Mouse (Mus musculus) right cerebral cortex, adult 2 months (tissue): Measurements from ENCODE around the gene Lats1.

Experiments
- DNase-seq, 2 experiments: peaks; one replicate each; pipeline ENCODE4 v3.0.0; 2021 to 2022; ENCODE audit warnings: low spot score in 2 of 2

Lats1 gene

DNA sequence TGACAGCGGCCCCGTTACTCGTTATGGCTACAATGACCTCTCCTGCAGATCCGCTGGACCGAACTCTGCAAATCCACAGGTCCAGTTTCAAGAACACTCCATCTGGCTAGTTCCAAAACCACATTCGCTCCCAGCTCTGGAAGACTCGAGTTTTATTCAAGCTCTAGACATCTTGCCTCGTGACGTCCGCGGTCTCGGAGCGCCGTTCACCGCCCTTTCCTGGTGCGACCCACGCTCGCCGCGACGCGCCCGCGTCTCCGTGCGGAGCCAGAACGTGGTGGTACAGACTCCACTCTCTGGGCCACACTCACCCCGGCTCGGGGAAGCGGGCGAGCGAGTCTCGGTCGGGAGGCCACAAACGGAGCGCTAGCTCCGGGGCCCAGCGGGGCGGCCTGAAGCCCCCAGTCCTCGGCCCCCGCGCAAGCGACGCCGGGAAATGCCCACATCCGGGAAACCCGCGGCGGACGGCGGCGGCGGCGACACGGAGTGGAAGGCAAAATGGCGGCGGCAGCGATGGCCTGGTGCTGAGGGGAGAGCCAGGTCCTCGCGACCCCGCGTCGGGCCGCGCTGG, at the start of gene Lats1, which contains the start of gene Pcmt1:
Gene Lats1 (plus strand): TSS at position 484 of the 571 bp plus-strand sequence.
Gene Pcmt1 (minus strand): TSS at position 406 of the 571 bp plus-strand sequence.
- DNase-seq: peak; percentile 88

DNA sequence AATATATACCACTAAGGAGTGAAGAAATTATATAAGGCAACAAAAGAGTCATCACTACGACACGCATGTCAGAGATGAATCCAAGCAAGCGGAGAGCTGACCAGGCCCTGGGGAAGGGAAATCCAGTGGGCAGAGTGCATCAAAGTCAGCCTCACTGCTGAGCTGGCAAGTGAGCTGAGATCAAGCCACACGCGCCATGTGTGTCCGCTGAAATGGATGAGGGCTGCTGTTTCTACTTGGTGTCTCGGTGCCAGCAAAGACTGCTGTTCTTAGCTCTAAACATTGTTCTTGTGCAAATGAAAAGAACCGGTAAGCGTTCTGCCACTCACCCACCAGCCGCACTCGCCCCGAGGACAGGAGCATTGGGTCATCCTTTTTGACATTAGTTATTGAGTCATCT, 40.6 kb upstream of the Lats1 start:
- DNase-seq: no peak

DNA sequence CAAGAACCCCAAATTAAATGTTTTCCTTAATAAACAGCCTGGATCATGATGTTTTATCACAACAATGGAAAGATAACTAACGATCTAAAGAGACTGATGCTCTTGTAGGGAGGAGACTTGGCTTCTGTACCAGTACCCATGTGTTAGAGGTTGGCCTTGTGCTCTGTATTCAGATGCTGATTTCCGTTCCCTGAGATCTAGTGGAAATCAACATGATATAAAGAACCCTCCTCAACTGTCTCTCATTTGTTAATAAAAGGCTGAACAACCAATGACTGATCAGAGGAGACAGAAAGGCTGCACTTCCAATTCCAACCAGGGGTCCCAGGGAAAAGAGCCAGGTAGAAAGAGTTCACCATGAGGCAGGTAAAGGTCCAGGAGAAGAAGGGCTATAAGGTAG, 35.1 kb upstream of the Lats1 start:
- DNase-seq: no peak

DNA sequence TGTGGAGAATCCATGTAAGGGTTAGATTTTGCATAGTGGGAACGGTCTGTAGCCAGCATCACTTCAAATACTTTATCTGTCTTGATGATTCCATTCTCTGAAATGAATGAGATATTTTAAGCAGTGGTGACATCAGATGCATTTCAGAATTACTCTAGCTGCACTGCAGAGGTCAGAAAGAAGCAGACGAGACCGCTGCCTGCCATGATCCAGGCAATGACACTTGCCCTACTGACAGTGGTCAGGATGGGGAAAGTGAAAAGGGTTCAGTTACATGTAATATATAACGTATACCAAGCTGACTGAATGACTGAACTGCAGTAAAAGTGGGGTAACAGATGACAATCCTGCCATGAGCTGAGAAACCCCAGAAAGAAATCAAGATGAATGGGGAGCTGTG, 32.0 kb upstream of the Lats1 start:
- DNase-seq: no peak

DNA sequence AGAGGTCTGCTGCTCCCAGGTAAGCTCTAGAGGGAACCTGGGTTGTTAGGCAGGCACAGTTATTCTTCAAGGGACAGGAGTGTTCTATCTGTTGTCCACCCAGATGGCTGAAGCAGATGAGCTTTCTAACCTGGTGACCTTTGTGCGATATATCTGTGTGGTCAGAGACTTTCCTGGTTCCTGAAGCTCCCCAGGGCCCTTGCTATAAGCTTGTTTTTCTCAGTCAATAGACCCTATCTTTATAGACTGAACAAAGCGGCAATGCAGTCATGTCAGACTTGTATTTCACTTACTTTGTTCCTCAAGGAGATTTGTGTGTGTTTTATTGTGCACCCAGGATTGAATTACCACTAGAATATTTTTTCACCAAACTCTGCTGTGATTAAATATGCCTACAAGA, 30.0 kb upstream of the Lats1 start:
- DNase-seq: no peak

DNA sequence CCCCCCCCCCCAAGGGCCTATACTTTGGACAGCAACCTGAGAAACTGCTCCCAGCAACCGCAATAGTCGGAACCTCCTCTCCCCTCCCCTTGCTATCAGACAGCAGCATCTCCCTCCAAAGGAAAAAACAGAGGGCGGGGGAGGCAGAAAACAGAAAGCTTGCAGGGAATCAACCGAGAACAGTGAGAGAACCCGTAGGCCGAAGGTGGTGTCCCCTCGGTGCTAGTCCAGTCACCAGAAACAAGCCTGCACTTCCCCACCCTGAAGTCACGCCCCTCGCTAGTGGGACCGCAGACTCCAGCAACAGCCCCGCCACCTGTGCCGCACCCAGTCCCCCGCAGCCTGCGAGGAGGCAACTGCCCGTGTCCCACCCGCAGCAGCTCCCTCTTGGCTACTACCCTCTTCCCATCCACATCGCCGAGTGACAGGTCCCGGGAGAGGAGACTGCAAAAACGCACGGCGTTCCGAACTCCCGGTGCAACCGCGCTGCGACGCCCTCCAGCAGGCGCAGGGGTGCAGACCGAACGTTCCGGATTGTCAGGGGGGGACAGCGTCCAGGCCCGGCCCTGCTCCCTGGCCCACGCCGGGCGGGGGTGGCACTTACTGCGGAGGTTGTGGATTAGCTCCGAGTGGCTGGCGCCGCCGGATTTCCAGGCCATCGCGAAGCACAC, 18.4 kb upstream of the Lats1 start:
- DNase-seq: no peak

DNA sequence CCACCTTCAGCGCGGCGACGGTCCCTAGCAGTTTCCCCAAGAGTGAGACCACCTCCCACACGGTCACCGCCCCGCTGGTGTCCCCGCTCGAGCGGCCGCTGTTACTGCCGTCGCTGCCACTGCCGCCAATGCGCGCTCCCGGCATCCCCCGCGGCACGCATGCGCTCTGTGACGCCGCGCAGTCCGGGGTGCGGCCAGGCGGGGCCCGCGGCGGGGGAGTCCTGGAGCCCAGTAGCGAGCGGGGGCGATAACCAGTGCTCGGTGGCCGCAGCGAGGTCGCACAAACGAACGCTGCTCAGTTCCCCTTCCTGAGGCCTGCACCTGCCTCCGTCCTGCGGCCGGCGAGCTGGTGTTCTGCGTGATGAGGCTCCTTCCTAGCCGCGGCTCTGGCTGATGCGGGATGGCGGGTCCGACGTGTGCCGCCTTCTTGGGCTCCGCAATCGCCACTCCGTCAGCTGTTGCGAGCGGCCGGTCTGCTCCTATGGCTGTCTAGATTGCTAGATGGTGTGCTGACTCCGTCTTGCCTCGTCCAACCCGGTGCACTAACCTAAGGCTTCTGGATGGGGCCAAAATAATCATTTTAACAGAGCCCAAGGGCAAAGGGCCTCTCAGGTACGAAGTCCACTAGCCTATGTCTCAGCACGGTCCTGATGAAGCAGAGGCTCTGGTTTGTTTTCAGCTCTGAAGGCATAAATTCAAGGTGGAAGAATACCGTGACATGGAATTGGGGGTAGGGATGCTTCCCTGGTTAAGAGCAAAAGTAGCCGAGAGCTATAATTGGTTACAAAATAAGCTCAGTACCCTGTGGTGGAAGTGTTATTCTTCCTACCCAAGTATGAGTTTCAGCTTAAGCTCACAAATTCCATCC, 17.6 kb upstream of the Lats1 start:
- peak; percentile 89 to 91 for DNase-seq

DNA sequence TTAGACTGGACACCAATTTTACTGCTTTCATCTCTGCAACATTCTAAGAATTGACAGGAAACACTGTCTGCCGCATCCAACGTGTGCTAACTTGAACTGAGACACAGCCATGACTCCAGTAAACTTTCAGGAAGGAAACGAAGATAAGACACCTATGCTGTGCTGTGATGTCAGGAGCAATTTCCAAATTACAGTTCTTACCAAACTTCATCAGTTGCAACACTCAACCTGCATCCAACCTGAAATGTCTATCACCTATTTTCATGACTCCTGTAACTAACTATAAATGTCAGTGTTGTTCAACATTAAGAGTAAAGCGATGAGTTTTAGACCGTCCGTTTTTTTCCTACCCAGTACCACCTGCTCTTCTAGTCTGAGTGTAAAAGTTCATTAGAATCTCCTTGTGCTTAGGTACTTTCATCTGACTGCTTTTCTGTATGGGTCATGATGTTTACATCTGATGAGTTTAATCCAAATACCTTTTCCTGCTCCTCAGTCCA, 16.9 kb upstream of the Lats1 start:
- DNase-seq: no peak

DNA sequence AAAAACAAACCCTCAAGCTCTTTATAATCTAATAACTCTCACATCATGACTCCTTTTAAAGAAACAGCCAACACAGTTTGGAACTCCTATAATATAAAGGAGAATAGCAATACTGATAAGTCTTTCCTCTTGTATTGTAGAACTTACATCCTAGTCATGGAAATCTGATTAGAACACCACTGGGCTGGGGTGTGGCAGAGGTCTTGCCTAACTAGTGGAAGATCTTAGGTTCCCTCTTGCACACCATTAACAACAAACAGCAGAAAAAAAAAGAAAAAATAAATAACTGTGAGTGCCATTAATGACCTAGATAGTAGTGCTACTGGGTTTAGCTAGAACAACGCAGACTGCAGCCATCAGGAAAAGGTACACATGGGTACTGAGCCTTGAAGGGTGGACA, 16.1 kb upstream of the Lats1 start:
- no peak for DNase-seq

DNA sequence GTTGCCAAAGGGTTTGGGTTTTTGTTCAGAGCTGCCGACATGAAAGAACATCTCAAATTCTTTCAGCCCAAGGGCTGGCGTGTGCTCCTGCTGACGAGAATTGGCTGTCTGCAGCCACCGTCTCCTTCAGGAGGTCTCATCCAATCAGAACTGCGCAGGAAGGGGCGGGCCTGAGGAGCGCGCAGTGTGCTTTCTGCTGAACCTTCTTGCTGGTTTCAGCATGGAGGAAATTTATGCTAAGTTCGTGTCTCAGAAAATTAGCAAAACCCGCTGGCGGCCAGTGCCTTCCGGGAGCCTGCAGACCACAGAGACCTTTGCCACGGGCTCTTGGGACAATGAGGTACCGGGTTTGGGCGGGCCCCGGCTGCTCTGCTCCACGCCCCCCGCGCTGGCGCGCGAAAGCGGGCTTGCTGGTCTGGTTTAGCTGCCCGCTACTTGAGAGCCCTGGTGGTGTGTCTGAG, 13.6 kb upstream of the Lats1 start, which contains the start of gene Nup43:
Gene Nup43 (plus strand): TSS at position 162 of the 461 bp plus-strand sequence.
- DNase-seq: peak; percentile 91 to 92

DNA sequence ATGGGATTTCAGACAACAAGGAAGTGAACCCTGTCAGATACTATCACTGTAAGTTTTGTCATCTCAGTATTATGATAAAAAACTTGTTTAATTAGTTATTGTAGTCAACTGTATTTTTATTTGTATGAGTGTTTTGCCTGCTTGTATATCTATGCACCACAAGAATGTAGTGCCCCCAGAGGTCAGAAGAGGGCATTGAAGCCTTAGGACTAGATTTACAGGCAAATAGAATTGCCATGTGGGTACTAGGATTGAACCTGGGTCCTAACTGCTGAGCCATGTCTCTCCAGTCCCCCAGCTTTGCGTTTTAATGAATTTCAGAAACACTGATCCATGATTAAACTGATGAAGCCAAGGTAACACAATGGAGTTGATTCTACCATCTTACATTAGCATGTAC, 7.3 kb upstream of the Lats1 start:
- DNase-seq: no peak

DNA sequence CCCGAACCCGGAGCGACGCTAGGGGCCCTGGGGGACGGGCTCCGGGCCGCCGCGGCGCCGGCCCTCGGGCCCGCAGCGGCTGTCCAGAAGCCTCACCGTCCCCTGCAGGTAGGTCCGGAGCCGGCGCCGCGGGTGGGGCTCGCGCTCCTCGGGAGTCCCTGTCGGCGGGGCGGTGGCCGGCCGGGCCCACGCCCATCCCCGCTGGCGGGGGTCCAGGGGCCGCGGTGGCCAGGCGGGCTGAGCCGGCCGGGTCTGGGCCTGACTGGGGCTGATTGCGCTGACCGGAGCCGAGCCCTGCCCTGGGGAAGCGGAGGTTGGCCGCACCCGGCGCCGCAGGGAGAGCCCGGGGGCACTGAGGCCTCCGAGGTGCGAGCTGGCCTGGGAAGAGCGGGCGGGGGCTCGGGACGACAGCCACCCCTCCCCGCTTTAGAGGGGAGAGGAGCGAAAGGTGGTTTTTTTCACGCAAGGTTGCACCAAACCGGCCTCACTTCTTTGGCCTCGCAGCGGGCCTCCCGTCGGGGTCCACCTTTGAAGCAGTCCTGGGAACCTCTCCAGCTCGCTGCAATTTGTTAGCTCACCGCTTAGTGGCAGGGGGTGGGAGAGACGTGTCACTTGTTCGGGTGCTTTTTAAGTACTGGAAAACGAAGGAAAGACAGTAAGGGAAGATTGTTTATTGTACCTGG, 470 bp downstream of the Lats1 start:
- DNase-seq: peak; percentile 37 to 51

DNA sequence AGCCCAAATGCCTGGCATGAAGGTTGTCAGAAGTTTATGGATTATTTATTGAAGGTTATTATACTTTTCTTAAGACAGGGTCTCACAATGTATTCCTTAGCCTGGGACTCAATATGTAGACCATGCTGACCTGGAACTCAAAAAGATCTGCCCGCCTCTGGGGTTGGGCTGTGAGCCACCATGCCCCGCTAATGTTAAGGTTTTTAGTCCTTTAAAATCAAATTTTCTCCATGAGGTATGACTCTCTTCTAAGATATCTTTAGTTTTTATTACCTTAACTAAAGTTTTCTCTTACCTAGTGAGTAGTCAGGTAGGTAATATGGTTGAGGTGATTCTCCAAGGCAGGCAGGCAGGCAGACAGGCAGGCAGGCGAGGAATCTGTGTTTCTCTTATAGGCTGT, 1.2 kb downstream of the Lats1 start:
- DNase-seq: no peak

DNA sequence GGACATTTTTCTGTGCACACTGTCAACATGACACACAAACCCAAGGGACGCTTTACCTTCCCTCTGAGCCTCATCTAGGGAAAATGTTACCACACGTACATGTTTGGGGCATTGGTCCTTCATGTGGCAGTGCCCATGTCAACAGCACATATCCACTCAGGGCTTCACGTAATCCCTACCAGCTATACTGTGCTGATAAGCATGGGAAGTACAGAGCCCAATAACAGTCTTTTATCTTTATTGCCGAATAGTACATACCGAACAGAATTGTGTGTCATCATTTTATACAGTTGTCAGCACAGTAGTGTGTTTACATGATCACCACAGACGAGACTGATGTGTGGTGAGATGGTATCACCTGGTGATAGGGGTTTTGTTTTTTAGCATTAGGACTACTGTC, 5.9 kb downstream of the Lats1 start:
- DNase-seq: no peak

DNA sequence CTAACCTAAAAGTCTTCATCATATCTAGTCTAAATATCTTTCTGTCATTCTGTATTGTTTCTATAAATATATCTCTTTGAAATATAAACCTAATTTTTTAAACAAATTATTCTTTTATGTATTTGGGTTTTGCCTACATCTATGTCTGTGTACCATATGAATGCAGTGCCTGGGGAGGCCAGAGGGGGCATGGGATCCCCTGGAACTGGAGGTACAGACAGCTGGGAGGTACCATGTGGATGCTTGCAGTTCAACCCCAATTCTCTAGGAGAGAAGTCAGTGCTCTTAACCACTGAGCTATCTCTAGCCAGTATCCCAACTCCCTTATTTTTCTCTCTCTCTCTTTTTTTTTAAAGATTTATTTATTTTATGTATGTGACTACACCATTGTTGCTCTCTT, 14.3 kb downstream of the Lats1 start:
- no peak for DNase-seq

DNA sequence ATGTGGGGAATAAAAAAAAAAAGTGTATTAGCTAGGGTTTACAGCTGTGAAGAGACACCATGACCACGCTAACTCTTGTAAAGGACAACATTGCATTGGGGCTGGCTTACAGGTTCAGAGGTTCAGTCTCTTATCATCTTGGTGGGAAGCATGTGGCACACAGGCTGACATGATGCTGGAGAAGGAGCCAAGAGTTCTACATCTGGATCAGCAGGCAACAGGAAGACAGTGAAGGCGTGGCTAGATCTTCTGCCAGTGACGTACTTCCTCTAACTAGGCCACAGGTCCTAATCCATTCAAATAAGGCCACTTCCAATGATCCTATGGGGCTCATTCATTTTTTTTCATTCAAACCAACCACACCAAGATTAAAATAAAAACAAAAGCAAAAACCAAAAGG, 19.1 kb downstream of the Lats1 start:
- DNase-seq: no peak

DNA sequence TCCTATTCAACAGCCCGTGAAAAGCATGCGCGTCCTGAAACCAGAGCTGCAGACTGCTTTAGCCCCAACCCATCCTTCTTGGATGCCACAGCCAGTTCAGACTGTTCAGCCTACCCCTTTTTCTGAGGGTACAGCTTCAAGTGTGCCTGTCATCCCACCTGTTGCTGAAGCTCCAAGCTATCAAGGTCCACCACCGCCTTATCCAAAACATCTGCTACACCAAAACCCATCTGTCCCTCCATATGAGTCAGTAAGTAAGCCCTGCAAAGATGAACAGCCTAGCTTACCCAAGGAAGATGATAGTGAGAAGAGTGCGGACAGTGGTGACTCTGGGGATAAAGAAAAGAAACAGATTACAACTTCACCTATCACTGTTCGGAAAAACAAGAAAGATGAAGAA, 21.6 kb downstream of the Lats1 start:
- DNase-seq: no peak

DNA sequence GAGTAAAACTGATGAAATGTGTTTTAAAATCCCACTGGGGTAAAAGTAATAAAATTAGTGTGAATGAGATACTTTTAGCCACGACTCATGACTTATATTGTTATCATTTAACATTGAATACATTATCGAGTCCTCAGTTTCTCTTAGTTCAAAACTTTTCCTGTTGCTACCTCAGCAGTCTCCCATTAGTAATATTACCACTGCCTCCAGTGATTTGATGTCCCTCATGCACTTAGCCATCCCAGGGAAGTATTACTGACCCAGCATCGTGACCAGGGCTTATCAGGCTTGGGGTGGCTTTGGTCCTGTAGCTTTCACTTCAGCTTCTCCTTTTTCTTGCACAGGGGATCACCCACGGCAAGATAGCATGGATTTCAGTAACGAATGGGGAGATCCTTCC, 29.1 kb downstream of the Lats1 start:
- DNase-seq: no peak

DNA sequence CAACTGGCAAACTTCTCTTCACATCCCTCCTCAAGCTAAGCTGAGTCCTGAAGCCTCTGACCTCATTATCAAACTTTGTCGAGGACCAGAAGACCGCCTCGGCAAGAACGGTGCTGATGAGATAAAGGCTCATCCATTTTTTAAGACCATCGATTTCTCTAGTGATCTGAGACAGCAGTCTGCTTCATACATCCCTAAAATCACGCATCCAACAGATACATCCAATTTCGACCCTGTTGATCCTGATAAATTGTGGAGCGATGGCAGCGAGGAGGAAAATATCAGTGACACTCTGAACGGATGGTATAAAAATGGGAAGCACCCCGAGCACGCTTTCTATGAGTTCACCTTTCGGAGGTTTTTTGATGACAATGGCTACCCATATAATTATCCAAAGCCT, 31.5 kb downstream of the Lats1 start:
- DNase-seq: no peak

DNA sequence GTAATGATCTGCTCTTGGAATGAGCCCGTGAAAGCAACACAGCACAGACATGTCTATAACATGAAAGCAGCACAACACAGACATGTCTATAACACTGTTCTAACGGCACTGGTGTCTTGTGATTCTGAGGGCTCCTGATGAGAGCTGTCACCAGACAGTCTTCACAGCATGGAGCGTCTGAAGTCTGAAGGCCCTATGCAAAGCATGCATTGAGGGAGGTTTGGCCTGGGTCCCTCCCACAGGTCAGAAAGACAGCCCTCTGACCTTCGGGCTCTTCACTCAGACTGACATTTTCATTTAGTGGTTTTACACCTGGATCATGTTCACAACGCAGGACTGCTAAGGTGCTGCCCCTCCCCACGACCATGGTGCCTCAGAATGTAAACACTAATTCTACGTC, 34.0 kb downstream of the Lats1 start:
- no peak for DNase-seq

DNA sequence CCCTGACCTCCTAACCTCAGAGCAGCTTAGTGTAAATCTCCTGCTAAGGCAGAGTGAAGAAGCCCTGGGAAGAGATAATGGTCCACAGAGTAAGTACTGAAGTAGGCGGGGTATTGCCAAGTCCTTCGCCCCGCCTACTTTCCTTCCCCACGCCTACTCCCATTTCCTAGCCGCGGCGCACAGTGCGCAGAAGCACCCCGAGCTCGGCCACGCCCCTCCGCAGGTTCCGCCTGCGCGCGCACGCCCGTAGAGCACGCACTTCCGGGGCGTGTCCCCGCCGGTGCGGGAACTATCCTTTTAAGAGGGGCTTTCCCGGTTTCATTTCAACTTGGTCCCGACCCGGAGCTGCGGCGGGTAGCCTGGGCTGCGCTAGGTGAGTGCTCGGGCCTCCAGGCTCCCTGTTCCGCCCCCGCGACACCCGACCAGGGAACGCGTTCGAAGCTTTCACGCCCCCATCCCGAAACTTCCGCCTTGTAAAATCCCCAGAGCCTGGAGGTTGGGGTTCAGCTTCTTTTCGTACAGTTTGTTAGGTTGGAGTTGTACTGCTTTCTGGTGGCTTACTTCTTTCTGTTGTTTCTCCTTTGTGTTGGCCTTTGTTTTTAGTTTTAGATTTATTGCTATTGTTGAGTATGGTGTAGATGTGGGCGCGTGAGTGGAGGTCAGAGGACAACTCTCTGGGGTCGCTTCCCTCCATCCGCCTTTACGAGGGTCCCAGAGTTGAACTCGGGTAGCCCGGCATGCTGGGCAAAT, 44.9 kb downstream of the Lats1 start, which contains the start of gene Katna1:
Gene Katna1 (plus strand): TSS at position 250 of the 750 bp plus-strand sequence.
- peak; percentile 88 to 89 for DNase-seq
